Mouse (Mus musculus): ENCODE results near the gene Tcte1.

GRCm38 (mm10) chr17:45489736-45490135 is 33.5 kb upstream of the Tcte1 start:
- no peak for TF ChIP-seq CTCF (IDR thresholded peaks at IDR 0.05; ENCODE audit: low read depth, low read length)
- TF ChIP-seq POLR2A (IDR thresholded peaks at IDR 0.05; ENCODE audit: borderline replicate concordance, low read depth, low read length): no peak

Data from bone marrow macrophage, adult 2 months (primary cell).